14 mouse cellular contexts compared by ENCODE assay signal in the genomic region with DNA sequence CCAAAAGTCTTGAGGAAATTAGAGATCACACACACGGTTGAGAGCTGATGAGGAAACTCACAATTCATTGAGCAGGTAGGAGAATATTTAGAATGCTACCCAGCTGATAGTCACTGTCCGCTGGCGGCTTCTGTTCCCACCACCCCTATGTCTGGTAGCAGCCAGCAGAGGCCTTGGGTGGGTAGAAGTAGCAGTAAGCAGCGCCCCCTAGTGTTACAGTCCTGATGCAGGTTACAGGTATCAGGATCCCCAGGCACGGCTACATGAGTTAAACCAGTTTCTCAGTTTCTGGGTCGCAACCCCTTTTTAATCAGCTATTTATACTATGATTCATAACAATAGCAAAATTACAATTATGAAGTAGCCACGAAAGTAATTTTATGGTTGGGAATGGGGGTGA.
DNase-seq lines count a peak whose midpoint lies in the region; TF ChIP-seq lines count a peak whose summit lies in the region.
"Had no signal": no experiment of that assay in that cellular context is flagged by ENCODE, and none has a peak within 500 bp of the region (broad histone marks: within the 10 kb centered on the region; RNA-seq: fewer than 3 reads in every experiment).

No protein-coding gene starts in this region.

- no peaks in the 10 kb centered on the region for H3K4me1 ChIP-seq in thymus, adult 2 months (replicated peaks; ENCODE audit: control insufficient read depth, insufficient read depth, low read length)
- H3K4me1 ChIP-seq: embryonic facial prominence, embryonic 15.5 days; forebrain, embryonic 13.5 days; heart, embryonic 12.5 days; limb, embryonic 10.5 days had no signal

- TF ChIP-seq POLR2A in thymus, adult 2 months (IDR thresholded peaks at IDR 0.05; ENCODE audit: control insufficient read depth, extremely low read depth, insufficient read depth, low read length, poor library complexity), result no peak

- WGBS in thymus, adult 2 months, result 85% methylated on average over 7 of the region's 7 CpGs

- TF ChIP-seq CTCF in thymus, adult 2 months (IDR thresholded peaks at IDR 0.05; ENCODE audit: borderline replicate concordance, control insufficient read depth, extremely low read depth, insufficient read depth, low read length, poor library complexity), result no peak

- H3K27me3 ChIP-seq in thymus, adult 2 months (ENCODE audit: control insufficient read depth, insufficient read depth, low read length), result no peaks in the 10 kb centered on the region
- H3K27me3 ChIP-seq: embryonic facial prominence, embryonic 15.5 days; forebrain, embryonic 13.5 days; heart, embryonic 12.5 days had no signal

- H3K4me3 ChIP-seq in thymus, adult 2 months (ENCODE audit: control insufficient read depth, insufficient read depth, low read length), result no peak overlapping the region
- H3K4me3 ChIP-seq: embryonic facial prominence, embryonic 15.5 days; forebrain, embryonic 13.5 days; heart, embryonic 12.5 days; limb, embryonic 10.5 days had no signal

- no peaks in the 10 kb centered on the region for H3K36me3 ChIP-seq in thymus, adult 2 months (ENCODE audit: control insufficient read depth, insufficient read depth, low read length)
- H3K36me3 ChIP-seq: embryonic facial prominence, embryonic 15.5 days; heart, embryonic 12.5 days; limb, embryonic 10.5 days had no signal

- peak; percentile 7 for DNase-seq in kidney, postnatal 10 days
- no peak for DNase-seq in kidney, adult 8-10 months
- DNase-seq in thymus, adult 2 months, result peak; percentile 14
- DNase-seq in thymus, postnatal 0 days (ENCODE audit: low spot score), result no peak
- peak; percentile 13 for DNase-seq in NIH3T3 (ENCODE audit: low read depth)
- no peak for DNase-seq in cerebellum, adult 8-10 months
- no peak for DNase-seq in left cerebral cortex, adult 9 months (ENCODE audit: low spot score in 2 of 2)
- DNase-seq: cerebellum, adult 2 months; heart, postnatal 4 days; lung, embryonic 14.5 days had no signal

- no peak overlapping the region for H3K27ac ChIP-seq in thymus, adult 2 months (ENCODE audit: control insufficient read depth, insufficient read depth, low read length)
- H3K27ac ChIP-seq: embryonic facial prominence, embryonic 15.5 days; forebrain, embryonic 13.5 days; limb, embryonic 10.5 days had no signal

Comparison
In these comparisons a context has a peak if more than half of its experiments do, and no peak if none do; other contexts are left out.
1. DNase-seq: peak in kidney, postnatal 10 days (single experiment), thymus, adult 2 months (single experiment) and NIH3T3 (single experiment); none in kidney, adult 8-10 months (0 of 2), thymus, postnatal 0 days (single experiment), cerebellum, adult 8-10 months (single experiment) and left cerebral cortex, adult 9 months (0 of 2).